Mouse (Mus musculus): ENCODE measurements around the gene Nop16.

- TF ChIP-seq CTCF (conservative IDR thresholded peaks at IDR 0.05; ENCODE audit: insufficient read depth, insufficient read length, low read depth, low read length), result no peak
- no peak for TF ChIP-seq POLR2A (IDR thresholded peaks at IDR 0.05; ENCODE audit: low read depth, low read length)
Measured at GRCm38 (mm10) chr13:54629128-54629527, 39.2 kb upstream of the Nop16 start.
